Mouse (Mus musculus) mouse trophoblast stem cell (cell line): ENCODE results near the gene Inpp4a.

Source experiments
- in situ Hi-C, 2 experiments: fragments of 300-500 bp; cut with MseI, MboI; formaldehyde crosslinking; loops; 2 replicates in 1 of 2; 3 replicates in 1 of 2; pipeline ENCODE4 v1.15.1; 2025

Gene Inpp4a

GRCm38 (mm10) chr1:37408678-37409077 lies 109.0 kb downstream of the Inpp4a start:
- in situ Hi-C loops = loop anchor here in 1 of 2 experiments (10.0 kb wide), 1 partner anchor 134 kb away; no protein-coding TSS in a partner anchor

GRCm38 (mm10) chr1:37409647-37410046 lies 110.0 kb downstream of the Inpp4a start:
- in situ Hi-C loops = loop anchor here in 1 of 2 experiments (10.0 kb wide), 1 partner anchor 135 kb away; no protein-coding TSS in a partner anchor

GRCm38 (mm10) chr1:37415394-37415793 lies 115.7 kb downstream of the Inpp4a start:
- in situ Hi-C loops = no loop called here

- in situ Hi-C loops = no loop called here
These were observed 119.8 kb downstream of the Inpp4a start for GRCm38 (mm10) chr1:37419420-37419819.

GRCm38 (mm10) chr1:37427144-37427875 lies 127.6 kb downstream of the Inpp4a start:
- in situ Hi-C loops = no loop called here

- in situ Hi-C loops = no loop called here
These were observed 129.2 kb downstream of the Inpp4a start for GRCm38 (mm10) chr1:37428911-37429310.

- in situ Hi-C loops = no loop called here
These were observed 130.0 kb downstream of the Inpp4a start, which contains the start of the genes Coa5 and Unc50 for GRCm38 (mm10) chr1:37429366-37430296. TSS of gene Coa5 (minus strand) at chr1:37430103. TSS of gene Unc50 (plus strand) at chr1:37430139.

- in situ Hi-C loops = no loop called here
These were observed 130.7 kb downstream of the Inpp4a start for GRCm38 (mm10) chr1:37430297-37430840.

- in situ Hi-C loops = no loop called here
These were observed 136.8 kb downstream of the Inpp4a start for GRCm38 (mm10) chr1:37436419-37436818.

- in situ Hi-C loops = no loop called here
These were observed 143.5 kb downstream of the Inpp4a start for GRCm38 (mm10) chr1:37442848-37443835.

- in situ Hi-C loops = no loop called here
These were observed 148.9 kb downstream of the Inpp4a start for GRCm38 (mm10) chr1:37448361-37449095.

GRCm38 (mm10) chr1:37451270-37451669 lies 151.6 kb downstream of the Inpp4a start:
- in situ Hi-C loops = no loop called here

GRCm38 (mm10) chr1:37457546-37457945 lies 157.9 kb downstream of the Inpp4a start:
- in situ Hi-C loops = no loop called here
